Mouse (Mus musculus) limb, embryonic 14.5 days (tissue): Measurements from ENCODE around the gene Wdr74. TPM values are rescaled to one million over a fixed set of nuclear protein-coding genes. Genes with fewer than 3 reads are reported as not detected.
A peak's percentile ranks its signal among the peaks of the same experiment; 100 is the strongest.

ENCODE experiments used
- ATAC-seq: fragments of 200-750 bp; cut with Nextera tagmentation; 2 replicates; pipeline ENCODE4 v1.8.0; 2017; ENCODE audit warnings: low read depth, moderate number of reproducible peaks, moderate TSS enrichment; ENCODE audit not compliant: low FRiP score
- DNase-seq: peaks from one replicate; pipeline ENCODE4 v3.0.0-alpha.2; 2015; ENCODE audit warnings: low spot score
- H3K27ac ChIP-seq: fragments of 300-500 bp; sonication (generic); replicated peaks from 2 replicates; pipeline ENCODE4 v1.5.1; 2014; ENCODE audit warnings: low read depth, mild to moderate bottlenecking, low read length, moderate library complexity, mixed read lengths
- H3K27me3 ChIP-seq: fragments of 300-500 bp; sonication (generic); 2 replicates; pipeline ENCODE4 v1.6.1; 2014; ENCODE audit warnings: low read length, mixed read lengths; ENCODE audit not compliant: control insufficient read depth, insufficient read depth
- H3K36me3 ChIP-seq: fragments of 300-500 bp; sonication (generic); 2 replicates; pipeline ENCODE4 v1.6.1; 2014; ENCODE audit warnings: mild to moderate bottlenecking, low read length, moderate library complexity, mixed read lengths; ENCODE audit not compliant: control insufficient read depth, insufficient read depth
- H3K4me1 ChIP-seq: fragments of 300-500 bp; sonication (generic); 2 replicates; pipeline ENCODE4 v1.6.1; 2014; ENCODE audit warnings: antibody characterized with exemption, low read length, mixed read lengths; ENCODE audit not compliant: control insufficient read depth, insufficient read depth
- H3K4me2 ChIP-seq: fragments of 300-500 bp; sonication (generic); replicated peaks from 2 replicates; pipeline ENCODE4 v1.6.1; 2014; ENCODE audit warnings: low read depth, mild to moderate bottlenecking, low read length, moderate library complexity; ENCODE audit not compliant: severe bottlenecking
- H3K4me3 ChIP-seq: fragments of 300-500 bp; sonication (generic); replicated peaks from 2 replicates; pipeline ENCODE4 v1.5.1; 2014; ENCODE audit warnings: low read length
- H3K9ac ChIP-seq: fragments of 300-500 bp; sonication (generic); 2 replicates; pipeline ENCODE4 v1.6.1; 2014; ENCODE audit warnings: mild to moderate bottlenecking, low read depth, low read length, moderate library complexity; ENCODE audit not compliant: severe bottlenecking
- H3K9me3 ChIP-seq: fragments of 300-500 bp; sonication (generic); 2 replicates; pipeline ENCODE4 v1.6.1; 2016; ENCODE audit warnings: low read length; ENCODE audit not compliant: control insufficient read depth
- POLR2A ChIP-seq: fragments of 200-500 bp; IDR thresholded peaks from 2 replicates; pipeline ENCODE4 v1.8.0; 2012; ENCODE audit warnings: inconsistent platforms, mild to moderate bottlenecking, moderate library complexity, borderline replicate concordance; ENCODE audit not compliant: insufficient read depth, insufficient read length; ENCODE audit errors: extremely low read depth
- WGBS: fragments of 180-500 bp; shearing (Covaris S2); extraction: QIAGEN DNeasy Blood & Tissue Kit; methylation state at CpG from one replicate; pipeline ENCODE4 v1.1.7; 2014; 5-methylcytosine and 5-hydroxymethylcytosine counted together
- polyA plus RNA-seq, 2 experiments: library from polyadenylated mRNA; depleted of rRNA in 1 of 2; stranded (reverse) in 1 of 2; unstranded in 1 of 2; fragments of >200 nt; fragmentation: Nextera tagmentation in 1 of 2; extraction: Ambion mirVana in 1 of 2; gene quantifications; 2 replicates each; pipeline versions ENCODE4 v1.2.1 to v1.2.3; 2012 to 2014

The Wdr74 gene
- 66.4 and 66.6 TPM in 2 replicates for polyA plus RNA-seq (2012; rRNA removed)
- 85.5 and 87.2 TPM in 2 replicates for polyA plus RNA-seq (2014; fragmentation: Nextera tagmentation; extraction: Ambion mirVana)

- peak within 1 kb of the TSS; percentile 84 for H3K4me2 ChIP-seq
- no peak within 1 kb of the TSS; the same call in 1 of the 2 replicates for H3K27ac ChIP-seq
- H3K36me3 ChIP-seq, result peaks cover 31% of the 10 kb centered on the region
- H3K9ac ChIP-seq, result peak within 1 kb of the TSS; percentile 74
- H3K4me3 ChIP-seq, result peak within 1 kb of the TSS; percentile 70
- H3K27me3 ChIP-seq, result no peaks in the 10 kb centered on the region
- WGBS, result under 1% methylated on average over 29 of the region's 32 CpGs
- peaks cover 8% of the 10 kb centered on the region; the same call in 1 of the 2 replicates for H3K4me1 ChIP-seq
- DNase-seq (peak; percentile 95), ATAC-seq (peak; percentile 95)
- TF ChIP-seq POLR2A, result peak; percentile 82; the same call in 1 of the 2 replicates
- H3K9me3 ChIP-seq, result no peaks in the 10 kb centered on the region
These were observed at the start of gene Wdr74 for GRCm38 (mm10) chr19:8735389-8736159. Wdr74 (plus strand) TSS chr19:8735827.

- no peaks in the 10 kb centered on the region for H3K36me3 ChIP-seq
- no peak overlapping the region for H3K4me3 ChIP-seq
- no peak overlapping the region for H3K4me2 ChIP-seq
- no peak overlapping the region for H3K27ac ChIP-seq
- no peak overlapping the region for H3K9ac ChIP-seq
- no peaks in the 10 kb centered on the region for H3K4me1 ChIP-seq
- WGBS, result 69% methylated on average over 9 of the region's 9 CpGs
- DNase-seq, result no peak
- ATAC-seq, result no peak
- no peak for TF ChIP-seq POLR2A
- H3K27me3 ChIP-seq, result no peaks in the 10 kb centered on the region
- H3K9me3 ChIP-seq, result no peaks in the 10 kb centered on the region
These were observed 43.6 kb upstream of the Wdr74 start for GRCm38 (mm10) chr19:8691871-8692539.

GRCm38 (mm10) chr19:8692740-8693139 is 42.9 kb upstream of the Wdr74 start:
- no peaks in the 10 kb centered on the region for H3K4me1 ChIP-seq
- no peak for ATAC-seq
- DNase-seq, result no peak

DNA sequence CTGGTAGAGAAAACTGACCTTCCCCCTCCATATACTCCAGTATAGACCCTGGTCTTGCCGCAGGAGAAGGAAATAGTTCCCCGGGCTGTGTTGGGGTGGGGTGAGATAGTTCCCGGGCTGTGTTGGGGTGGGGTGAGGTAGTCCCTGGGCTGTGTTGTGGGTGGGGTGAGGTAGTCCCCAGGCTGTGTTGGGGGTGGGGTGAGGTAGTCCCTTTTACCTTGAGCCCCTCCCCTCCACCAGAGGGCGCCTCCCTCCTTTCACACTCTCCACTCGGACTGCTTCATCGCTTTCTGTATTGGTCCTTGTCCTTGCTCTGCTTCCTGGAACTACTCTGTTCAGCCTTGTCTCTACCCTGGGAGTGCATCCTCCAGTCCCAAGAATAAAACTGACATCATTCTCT is 40.3 kb upstream of the Wdr74 start:
- Histone ChIP-seq H3K27me3 (no peaks in the 10 kb centered on the region), H3K4me1 (no peaks in the 10 kb centered on the region), H3K9ac (no peak overlapping the region), H3K36me3 (no peaks in the 10 kb centered on the region), H3K9me3 (no peaks in the 10 kb centered on the region), H3K27ac (no peak overlapping the region), H3K4me2 (no peak overlapping the region), H3K4me3 (no peak overlapping the region)
- no peak for TF ChIP-seq POLR2A
- ATAC-seq (no peak), DNase-seq (no peak)
- WGBS, result 48% methylated on average over 6 of the region's 6 CpGs

More at GRCm38 (mm10) chr19:8692740-8693139, 42.9 kb upstream of the Wdr74 start:
- Histone ChIP-seq H3K27me3 (no peaks in the 10 kb centered on the region), H3K9ac (no peak overlapping the region), H3K9me3 (no peaks in the 10 kb centered on the region), H3K36me3 (no peaks in the 10 kb centered on the region), H3K4me3 (no peak overlapping the region), H3K4me2 (no peak overlapping the region), H3K27ac (no peak overlapping the region)
- TF ChIP-seq POLR2A, result no peak
- 70% methylated on average over 5 of the region's 5 CpGs for WGBS

GRCm38 (mm10) chr19:8699652-8700051 is 36.0 kb upstream of the Wdr74 start:
- TF ChIP-seq POLR2A, result no peak
- Histone ChIP-seq H3K4me1 (no peaks in the 10 kb centered on the region), H3K36me3 (no peaks in the 10 kb centered on the region), H3K27ac (no peak overlapping the region), H3K9ac (no peak overlapping the region), H3K4me3 (no peak overlapping the region), H3K27me3 (no peaks in the 10 kb centered on the region), H3K9me3 (no peaks in the 10 kb centered on the region), H3K4me2 (no peak overlapping the region)
- 78% methylated on average over 9 of the region's 9 CpGs for WGBS
- ATAC-seq (no peak), DNase-seq (no peak)
